Mouse (Mus musculus): ENCODE results near the gene Chrnb2.

The Chrnb2 gene

GRCm38 (mm10) chr3:89715207-89715966 is 49.0 kb downstream of the Chrnb2 start:
- DNase-seq (ENCODE audit: extremely low spot score, low read depth, low spot score), result no peak

GRCm38 (mm10) chr3:89714359-89715206 is 49.8 kb downstream of the Chrnb2 start, which contains the start of gene Adar:
Adar (plus strand) TSS chr3:89715022.
- DNase-seq (ENCODE audit: extremely low spot score, low read depth, low spot score), result no peak

- no peak for DNase-seq (ENCODE audit: extremely low spot score, low read depth, low spot score)
Measured at GRCm38 (mm10) chr3:89704064-89704463, 60.4 kb downstream of the Chrnb2 start.

DNA sequence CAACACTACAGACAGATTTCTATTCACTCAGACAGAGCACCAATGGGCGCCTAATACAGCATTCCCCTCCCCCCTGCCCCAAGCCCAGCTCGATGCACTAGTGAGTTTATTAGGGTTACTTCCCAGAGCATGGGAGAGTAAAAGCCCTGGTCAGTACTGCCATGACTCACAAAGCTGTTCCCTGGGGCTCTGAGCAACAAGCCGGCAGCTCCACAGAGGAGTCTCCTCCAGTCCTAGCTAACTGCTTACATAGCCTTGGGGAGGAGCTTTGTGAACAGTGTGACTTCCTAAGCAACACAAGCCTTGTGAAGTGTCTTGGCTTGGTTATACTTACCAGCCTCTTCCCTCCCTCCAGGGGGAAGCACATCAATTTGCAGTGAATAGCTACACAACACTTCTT is 60.8 kb downstream of the Chrnb2 start:
- DNase-seq (ENCODE audit: extremely low spot score, low read depth, low spot score), result no peak

DNA sequence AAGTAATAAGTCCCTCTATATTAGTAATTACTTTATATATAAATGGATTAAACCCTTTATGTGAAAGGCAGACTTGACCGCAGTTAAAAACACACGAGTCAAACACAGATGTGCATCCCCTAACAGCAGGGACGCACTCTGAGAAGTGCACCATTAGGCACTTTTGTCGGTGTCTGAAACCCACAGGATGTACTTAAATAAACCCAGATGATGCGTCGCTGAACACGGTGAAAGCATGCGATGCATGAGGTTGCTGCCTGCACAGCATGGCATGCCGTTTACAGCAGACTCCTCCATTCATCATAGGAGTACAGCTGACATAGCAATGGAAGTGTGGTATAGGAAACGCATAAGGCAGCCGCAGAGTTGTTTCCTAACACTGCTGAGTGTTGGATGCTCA is 64.0 kb downstream of the Chrnb2 start:
- DNase-seq (ENCODE audit: extremely low spot score, low read depth, low spot score), result no peak

- no peak for DNase-seq (ENCODE audit: extremely low spot score, low read depth, low spot score)
Measured at GRCm38 (mm10) chr3:89698958-89699357, 65.5 kb downstream of the Chrnb2 start.

Data from hindlimb bud, embryonic 11.5 days (tissue).